In genomic region chr3:34020382-34021258, GRCm38 (mm10) we compare ENCODE assay signal across 8 mouse cellular contexts. TPM values are rescaled to one million over a fixed set of nuclear protein-coding genes. Genes with fewer than 3 reads are reported as not detected.
DNase-seq lines count a peak whose midpoint lies in the region; ATAC-seq and TF ChIP-seq lines count a peak whose summit lies in the region.

No protein-coding gene starts in this region.

- H3K27ac ChIP-seq in heart, embryonic 11.5 days (ENCODE audit: low read depth, low read length) = peak overlapping the region; percentile 96
- peak overlapping the region; percentile 57 to 95 for H3K27ac ChIP-seq in heart, embryonic 14.5 days (replicated peaks in 1 of 2; ENCODE audit: control insufficient read depth in 1 of 2, insufficient read depth in 1 of 2, low read depth in 2 of 2, low read length in 2 of 2)
- H3K27ac ChIP-seq in limb, embryonic 10.5 days = peak overlapping the region; percentile 100

- no peak for DNase-seq in heart, adult 11 months
- peak; percentile 64 for DNase-seq in brain, embryonic 14.5 days (ENCODE audit: low read depth)
- peak; percentile 63 for DNase-seq in limb, embryonic 10.5 days (ENCODE audit: low spot score)
- DNase-seq in neural tube, embryonic 10.5 days (ENCODE audit: extremely low spot score, low spot score) = peak; percentile 66
- DNase-seq in frontal cortex, postnatal 14 days (ENCODE audit: low spot score in 2 of 2) = no peak

- peaks cover 8% of the 10 kb centered on the region for H3K4me1 ChIP-seq in heart, embryonic 11.5 days (ENCODE audit: control insufficient read depth, insufficient read depth, low read length)
- H3K4me1 ChIP-seq in heart, embryonic 14.5 days (ENCODE audit: control insufficient read depth in 2 of 2, insufficient read depth in 2 of 2, low read length in 2 of 2) = peaks cover 4 to 34% of the 10 kb centered on the region in 2 experiments; a peak in 3 of 4 replicates
- H3K4me1 ChIP-seq in limb, embryonic 10.5 days = peaks cover 8% of the 10 kb centered on the region

- no peaks in the 10 kb centered on the region for H3K27me3 ChIP-seq in heart, embryonic 11.5 days (ENCODE audit: control insufficient read depth, insufficient read depth, low read length)
- H3K27me3 ChIP-seq in C2C12 (ENCODE audit: control insufficient read depth, insufficient read depth, insufficient read length) = no peaks in the 10 kb centered on the region
- no peaks in the 10 kb centered on the region for H3K27me3 ChIP-seq in heart, embryonic 14.5 days (ENCODE audit: control insufficient read depth, insufficient read depth, low read length)
- H3K27me3 ChIP-seq in limb, embryonic 10.5 days (ENCODE audit: low read depth, poor library complexity, severe bottlenecking) = no peaks in the 10 kb centered on the region

- H3K79me2 ChIP-seq in C2C12 (ENCODE audit: control insufficient read depth, insufficient read depth) = peaks cover 57% of the 10 kb centered on the region

- peak overlapping the region; percentile 94 for H3ac ChIP-seq in C2C12 (ENCODE audit: control insufficient read depth, insufficient read length, low read depth)

- peak overlapping the region; percentile 98 for H3K4me3 ChIP-seq in heart, embryonic 11.5 days (ENCODE audit: low read depth, low read length)
- peak overlapping the region; percentile 72 for H3K4me3 ChIP-seq in C2C12 (ENCODE audit: insufficient read depth, poor library complexity, severe bottlenecking)
- H3K4me3 ChIP-seq in heart, embryonic 14.5 days (ENCODE audit: control insufficient read depth in 1 of 2, insufficient read depth in 1 of 2, low read depth in 1 of 2, low read length in 2 of 2) = peak overlapping the region; percentile 79 to 95
- peak overlapping the region; percentile 97 for H3K4me3 ChIP-seq in limb, embryonic 10.5 days

- H3K9me3 ChIP-seq in heart, embryonic 11.5 days (replicated peaks; ENCODE audit: control insufficient read depth, low read length) = no peaks in the 10 kb centered on the region
- H3K9me3 ChIP-seq in heart, embryonic 14.5 days (ENCODE audit: control insufficient read depth, low read length) = no peaks in the 10 kb centered on the region
- H3K9me3 ChIP-seq in limb, embryonic 10.5 days (replicated peaks) = no peaks in the 10 kb centered on the region

- H3K36me3 ChIP-seq in heart, embryonic 11.5 days (ENCODE audit: control insufficient read depth, insufficient read depth, low read length) = no peaks in the 10 kb centered on the region
- H3K36me3 ChIP-seq in C2C12 (ENCODE audit: control insufficient read depth, insufficient read depth) = peaks cover 17% of the 10 kb centered on the region
- H3K36me3 ChIP-seq in heart, embryonic 14.5 days (ENCODE audit: control insufficient read depth, insufficient read depth, low read length) = no peaks in the 10 kb centered on the region
- H3K36me3 ChIP-seq in limb, embryonic 10.5 days = peaks cover 13% of the 10 kb centered on the region

- H3K79me3 ChIP-seq in C2C12 (ENCODE audit: low read depth) = peaks cover 52% of the 10 kb centered on the region

- H3K9ac ChIP-seq in heart, embryonic 11.5 days (ENCODE audit: low read depth, low read length) = peak overlapping the region; percentile 99
- peak overlapping the region; percentile 100 for H3K9ac ChIP-seq in heart, embryonic 14.5 days (ENCODE audit: low read length)

- H3K4me2 ChIP-seq in heart, embryonic 11.5 days = peak overlapping the region; percentile 77
- H3K4me2 ChIP-seq in heart, embryonic 14.5 days (ENCODE audit: low read length) = peak overlapping the region; percentile 75

- TF ChIP-seq POLR2A in brain, embryonic 14.5 days (IDR thresholded peaks at IDR 0.05; ENCODE audit: borderline replicate concordance, extremely low read depth, insufficient read depth, insufficient read length, poor library complexity, severe bottlenecking) = no peak

- under 1% methylated on average over 57 of the region's 70 CpGs for WGBS in heart, embryonic 11.5 days (ENCODE audit: insufficient replicate concordance)
- under 1% methylated on average over 38 of the region's 70 CpGs for WGBS in heart, embryonic 14.5 days
- under 1% methylated on average over 51 of the region's 70 CpGs for WGBS in limb, embryonic 10.5 days

- no peak for TF ChIP-seq CTCF in C2C12 (IDR thresholded peaks at IDR 0.05; ENCODE audit: control insufficient read depth, insufficient read depth, insufficient read length)
- no peak for TF ChIP-seq CTCF in brain, embryonic 14.5 days (IDR thresholded peaks at IDR 0.05; ENCODE audit: borderline replicate concordance, extremely low read depth, insufficient read depth, insufficient read length)

- peak; percentile 55 for ATAC-seq in heart, embryonic 11.5 days (replicated peaks; ENCODE audit: insufficient number of reproducible peaks, low FRiP score, low TSS enrichment)
- peak; percentile 14 for ATAC-seq in heart, embryonic 14.5 days (ENCODE audit: insufficient number of reproducible peaks, insufficient read depth, low FRiP score, low read depth)

TF ChIP-seq in C2C12, 6 proteins besides CTCF, POLR2A, EP300 and RAD21:
- TF ChIP-seq MAX (IDR thresholded peaks at IDR 0.05) (no peak), MYOD1 (IDR thresholded peaks at IDR 0.05; ENCODE audit: control insufficient read depth, insufficient read length, low read depth) (peak; percentile 48), USF1 (IDR thresholded peaks at IDR 0.05; ENCODE audit: low read depth) (no peak)

RNA-seq across cellular contexts. Expression of gene Fxr1, which starts 0.9 kb away (rescaled TPM):
- polyA plus RNA-seq in heart, embryonic 11.5 days (2014; fragmentation: Nextera tagmentation; extraction: Ambion mirVana) = 83.4 and 89.2 TPM in 2 replicates
- polyA plus RNA-seq in C2C12 (2012; fragmentation: generic; extraction: Trizol) = 33.9 TPM
- polyA plus RNA-seq in brain, embryonic 14.5 days (2012; rRNA removed) = 47.9 and 55.9 TPM in 2 replicates
- 73.9 and 78.5 TPM in 2 replicates for polyA plus RNA-seq in heart, embryonic 14.5 days (2014; fragmentation: Nextera tagmentation; extraction: Ambion mirVana)
- 56.1 and 60.7 TPM in 2 replicates for polyA plus RNA-seq in limb, embryonic 10.5 days (2016; fragmentation: Nextera tagmentation; extraction: Ambion mirVana)

Comparison
In these comparisons a context has a peak if more than half of its experiments do, and no peak if none do; other contexts are left out.
1. DNase-seq: peak in brain, embryonic 14.5 days (single experiment), limb, embryonic 10.5 days (single experiment) and neural tube, embryonic 10.5 days (single experiment); none in heart, adult 11 months (single experiment) and frontal cortex, postnatal 14 days (0 of 2).
2. Peak in every context shown above with its lines, with median percentiles within 50 percentile points of each other: H3K27ac ChIP-seq and H3K4me3 ChIP-seq.